Mouse (Mus musculus) heart, postnatal 14 days (tissue): ENCODE data around the gene 4931428L18Rik. TPM values are rescaled to one million over a fixed set of nuclear protein-coding genes. Genes with fewer than 3 reads are reported as not detected.

Experiments
- DNase-seq, 2 experiments: peaks; one replicate each; pipeline ENCODE4 v3.0.0; 2021 to 2022
- intact Hi-C: fragments of 180-260 bp; cut with DNase I; formaldehyde crosslinking; loops from one replicate; pipeline ENCODE4 v1.15.1; 2025
- long read RNA-seq, 2 experiments: library from polyadenylated mRNA; stranded (forward); transcript quantifications; one replicate each; pipeline ENCODE4 v2.0.0; 2021
- total RNA-seq, 2 experiments: library from RNA; stranded (reverse); gene quantifications; 2 replicates each; pipeline ENCODE4 v1.2.3; 2021

Gene 4931428L18Rik
- total RNA-seq: not detected
- long read RNA-seq, experiment 1: 0 reads
- long read RNA-seq, experiment 2: 0 reads

GRCm38 (mm10) chr1:31222564-31222963, at the start of gene 4931428L18Rik, which contains the start of gene Pih1d3:
TSS of gene 4931428L18Rik (minus strand) at chr1:31222684.
TSS of gene Pih1d3 (plus strand) at chr1:31222838.
- DNase-seq: no peak
- intact Hi-C loops: no loop called here

- DNase-seq: peak in 1 of 2 experiments; percentile 12
- intact Hi-C loops: no loop called here
These were observed 37.9 kb upstream of the 4931428L18Rik start for GRCm38 (mm10) chr1:31260218-31260923.

GRCm38 (mm10) chr1:31233319-31234036, 11.0 kb upstream of the 4931428L18Rik start:
- DNase-seq: no peak
- intact Hi-C loops: no loop called here

GRCm38 (mm10) chr1:31220599-31221250, 1.8 kb downstream of the 4931428L18Rik start:
- no peak for DNase-seq
- intact Hi-C loops: no loop called here

GRCm38 (mm10) chr1:31214831-31215230, 7.7 kb downstream of the 4931428L18Rik start:
- intact Hi-C loops: no loop called here
- DNase-seq: no peak

- intact Hi-C loops: loop anchor here (1.0 kb wide), 1 partner anchor 127 kb away; no protein-coding TSS in a partner anchor
- DNase-seq: peak; percentile 23 to 59
These were observed 12.3 kb downstream of the 4931428L18Rik start for GRCm38 (mm10) chr1:31210144-31210543.

GRCm38 (mm10) chr1:31205770-31206169, 16.7 kb downstream of the 4931428L18Rik start:
- intact Hi-C loops: no loop called here
- DNase-seq: no peak

- no peak for DNase-seq
- intact Hi-C loops: no loop called here
These were observed 17.1 kb downstream of the 4931428L18Rik start for GRCm38 (mm10) chr1:31205346-31205745.

- intact Hi-C loops: no loop called here
These were observed 18.7 kb downstream of the 4931428L18Rik start for GRCm38 (mm10) chr1:31203771-31204170.

GRCm38 (mm10) chr1:31196959-31197358, 25.5 kb downstream of the 4931428L18Rik start:
- no peak for DNase-seq
- intact Hi-C loops: no loop called here

More at GRCm38 (mm10) chr1:31203771-31204170, 18.7 kb downstream of the 4931428L18Rik start:
- DNase-seq: no peak

- DNase-seq: no peak
- intact Hi-C loops: no loop called here
These were observed 26.9 kb downstream of the 4931428L18Rik start for GRCm38 (mm10) chr1:31195633-31196032.

GRCm38 (mm10) chr1:31190237-31190866, 32.1 kb downstream of the 4931428L18Rik start:
- DNase-seq: no peak
- intact Hi-C loops: no loop called here

- intact Hi-C loops: no loop called here
- no peak for DNase-seq
These were observed 44.2 kb downstream of the 4931428L18Rik start for GRCm38 (mm10) chr1:31178264-31178663.

GRCm38 (mm10) chr1:31176101-31176500, 46.4 kb downstream of the 4931428L18Rik start, which contains the start of gene Lgsn:
TSS of gene Lgsn (plus strand) at chr1:31176401.
- intact Hi-C loops: no loop called here
- DNase-seq: no peak

GRCm38 (mm10) chr1:31175401-31175800, 47.1 kb downstream of the 4931428L18Rik start:
- intact Hi-C loops: no loop called here
- DNase-seq: no peak

- intact Hi-C loops: no loop called here
- no peak for DNase-seq
These were observed 57.0 kb downstream of the 4931428L18Rik start for GRCm38 (mm10) chr1:31165326-31166121.

GRCm38 (mm10) chr1:31164527-31165189, 57.8 kb downstream of the 4931428L18Rik start:
- intact Hi-C loops: no loop called here
- DNase-seq: no peak

GRCm38 (mm10) chr1:31156884-31157283, 65.6 kb downstream of the 4931428L18Rik start:
- intact Hi-C loops: no loop called here
- DNase-seq: no peak

- DNase-seq: no peak
- intact Hi-C loops: no loop called here
These were observed 66.3 kb downstream of the 4931428L18Rik start for GRCm38 (mm10) chr1:31156185-31156584.
